Mouse (Mus musculus): ENCODE data around the gene Hmgcll1. TPM values are rescaled to one million over a fixed set of nuclear protein-coding genes. Genes with fewer than 3 reads are reported as not detected.
A peak's percentile ranks its signal among the peaks of the same experiment; 100 is the strongest.
"Not testable (repeated sequence)": the region's sequence is repeated elsewhere in the genome, so short reads cannot be mapped to it uniquely, and the experiment has no call there.

Hmgcll1 gene
- total RNA-seq, 2 experiments from 2014 or later: not detected

DNA sequence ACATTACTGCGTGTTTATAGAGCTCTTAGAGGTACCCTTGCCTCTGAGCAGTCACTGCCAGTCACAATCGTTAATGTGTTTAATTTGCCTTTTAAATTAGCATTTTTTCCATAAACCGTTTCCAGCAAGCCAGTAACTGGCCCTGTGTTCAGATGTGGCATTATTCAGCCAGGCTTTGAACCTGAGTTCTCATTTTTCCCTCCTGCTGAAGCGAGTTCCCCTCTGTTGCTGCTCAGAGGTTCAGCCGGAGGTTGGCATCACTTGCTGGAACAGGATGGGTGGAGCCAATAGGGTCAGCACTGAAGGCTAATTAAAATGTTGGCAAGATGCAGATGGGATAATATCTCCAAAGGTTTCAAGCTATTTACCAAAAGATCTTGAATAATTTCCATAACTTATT lies 28.7 kb downstream of the Hmgcll1 start:
- no peak for DNase-seq
- intact Hi-C loops (cut with DNase I): no loop called here

DNA sequence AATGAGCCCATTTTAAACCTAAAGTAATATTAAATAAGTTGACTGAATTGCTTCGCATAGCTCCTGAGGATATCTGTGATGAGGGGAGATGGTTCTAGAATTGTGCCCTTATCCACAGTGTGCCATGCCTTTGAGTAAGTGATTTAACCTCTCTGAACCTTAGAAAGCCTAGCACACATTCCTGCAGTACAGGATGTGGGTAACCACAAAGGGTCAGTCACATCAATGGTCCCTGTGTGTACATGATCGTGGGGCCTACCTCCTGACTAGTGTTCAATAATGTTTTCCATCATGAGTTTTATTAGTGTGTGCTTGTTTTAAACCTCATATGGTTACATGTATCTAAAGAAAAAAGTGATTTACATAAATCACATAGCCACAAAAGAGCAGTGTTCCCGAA lies 46.3 kb downstream of the Hmgcll1 start:
- no peak for DNase-seq
- intact Hi-C loops (cut with DNase I): no loop called here

DNA sequence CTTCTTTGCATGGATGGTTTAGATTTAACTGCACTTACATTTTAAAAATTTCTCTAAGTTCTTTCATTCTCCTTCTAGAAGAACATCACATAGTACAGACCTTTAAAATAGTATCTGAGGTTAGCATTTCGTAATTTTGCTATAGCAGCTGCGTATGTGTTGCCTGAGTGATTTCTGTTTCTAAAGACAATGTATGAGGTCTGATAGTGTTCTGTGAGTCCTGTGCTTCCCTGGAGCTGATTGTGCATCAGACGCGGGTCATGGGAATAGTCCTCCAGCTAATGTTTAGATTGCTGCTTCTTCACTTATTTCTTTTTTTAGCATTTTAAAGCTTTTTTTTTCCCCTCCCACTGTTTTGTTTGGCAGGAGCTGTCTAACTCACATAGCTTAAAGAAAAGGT lies 46.8 kb downstream of the Hmgcll1 start:
- intact Hi-C loops (cut with DNase I): no loop called here
- DNase-seq: no peak

- intact Hi-C loops (cut with DNase I): no loop called here
- DNase-seq: no peak
These were observed 49.5 kb downstream of the Hmgcll1 start for GRCm38 (mm10) chr9:76064164-76064563.

DNA sequence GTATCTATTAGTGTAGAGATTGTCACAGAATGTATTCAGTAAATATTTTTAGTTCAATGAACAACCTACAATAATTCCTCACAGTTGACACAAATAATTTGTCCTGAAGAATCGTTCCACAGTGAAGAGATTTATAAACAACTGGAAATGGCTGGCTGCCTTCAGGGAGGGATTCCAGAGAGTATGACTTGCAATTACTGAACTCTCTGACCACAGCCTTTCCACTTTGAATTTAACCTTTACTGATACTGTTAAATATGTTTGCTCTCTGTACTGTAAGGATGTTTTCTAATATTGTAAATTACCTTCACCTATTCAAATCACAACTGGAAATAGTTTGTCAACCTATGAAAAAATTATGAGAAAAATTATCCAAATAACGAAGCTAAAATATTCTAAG lies 76.9 kb downstream of the Hmgcll1 start:
- intact Hi-C loops (cut with DNase I): no loop called here
- peak; percentile 17 to 31 for DNase-seq

DNA sequence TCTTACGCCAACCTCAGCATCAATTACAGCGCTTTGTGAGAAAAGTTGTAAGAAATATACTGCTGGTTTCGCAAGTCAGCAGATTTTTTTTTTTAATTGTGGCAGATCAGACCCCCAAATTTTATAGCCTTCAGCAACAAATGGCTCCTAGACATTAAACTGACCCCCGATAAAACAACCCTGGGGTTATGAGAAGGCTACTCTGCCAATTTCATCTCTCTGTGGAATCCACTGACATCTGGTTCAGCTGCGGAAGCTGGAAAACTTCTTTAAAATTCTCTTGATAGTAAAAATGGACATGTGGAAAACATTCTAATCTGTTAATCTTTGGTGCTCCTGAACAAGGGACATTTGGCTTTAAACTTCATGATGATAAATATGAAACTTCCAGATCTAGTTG lies 82.6 kb downstream of the Hmgcll1 start:
- intact Hi-C loops (cut with DNase I): no loop called here

GRCm38 (mm10) chr9:76099981-76100380 lies 85.3 kb downstream of the Hmgcll1 start:
- intact Hi-C loops (cut with DNase I): no loop called here
- DNase-seq: no peak

More for the DNA sequence above, 82.6 kb downstream of the Hmgcll1 start:
- DNase-seq: no peak

GRCm38 (mm10) chr9:76104416-76104815 lies 89.8 kb downstream of the Hmgcll1 start:
- DNase-seq; intact Hi-C loops (cut with DNase I): not testable (repeated sequence)

DNA sequence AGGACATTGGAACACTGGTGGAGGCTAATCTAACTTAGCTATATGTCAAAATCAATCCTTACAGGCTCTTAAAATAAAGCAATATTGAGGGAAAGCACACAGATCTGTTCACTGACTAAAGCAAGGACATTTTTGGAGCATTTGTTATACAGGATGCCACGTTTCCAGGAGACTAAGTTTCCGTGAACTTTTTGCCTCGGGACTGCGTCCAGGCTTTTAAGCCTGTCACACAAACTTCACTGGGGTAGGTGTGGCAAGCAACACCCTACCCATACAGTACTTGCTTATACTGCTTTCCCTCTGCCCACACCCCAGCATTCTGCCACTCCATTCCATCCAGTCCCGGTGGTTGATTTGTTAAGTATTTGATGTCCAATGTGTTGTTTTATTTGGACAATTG lies 90.2 kb downstream of the Hmgcll1 start:
- intact Hi-C loops (cut with DNase I): no loop called here
- no peak for DNase-seq

GRCm38 (mm10) chr9:76122888-76123287 lies 108.2 kb downstream of the Hmgcll1 start:
- peak; percentile 57 to 66 for DNase-seq
- intact Hi-C loops (cut with DNase I): loop anchor here (1.0 to 5.0 kb wide), 4 partner anchors 56 to 361 kb away; no protein-coding TSS in a partner anchor

- DNase-seq: no peak
- intact Hi-C loops (cut with DNase I): loop anchor here (5.0 kb wide), 2 partner anchors 57 to 113 kb away; no protein-coding TSS in a partner anchor
These were observed 109.6 kb downstream of the Hmgcll1 start for GRCm38 (mm10) chr9:76124249-76124648.

- DNase-seq: no peak
- intact Hi-C loops (cut with DNase I): no loop called here
These were observed 114.7 kb downstream of the Hmgcll1 start for GRCm38 (mm10) chr9:76129353-76129752.

DNA sequence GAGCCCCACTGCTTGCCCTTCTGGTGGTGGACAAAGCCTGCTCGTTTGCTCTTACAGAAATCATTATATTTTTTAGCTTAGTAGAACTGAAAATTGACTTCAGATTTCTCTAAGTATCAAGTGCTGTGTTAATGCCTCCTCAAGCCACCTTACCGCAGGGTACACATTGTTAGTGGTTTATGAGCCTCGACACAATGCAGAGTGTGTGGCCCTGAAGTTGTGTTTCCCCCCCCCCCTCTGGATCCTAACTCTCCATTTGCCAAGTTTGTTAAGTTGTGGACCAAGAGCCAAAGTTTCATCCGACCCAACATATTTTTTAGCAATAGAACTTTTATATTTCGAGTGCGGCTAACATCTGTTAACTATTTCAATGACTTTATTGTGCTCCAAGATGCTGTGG lies 119.4 kb downstream of the Hmgcll1 start:
- intact Hi-C loops (cut with DNase I): no loop called here
- DNase-seq: no peak

- no peak for DNase-seq
- intact Hi-C loops (cut with DNase I): no loop called here
These were observed 123.9 kb downstream of the Hmgcll1 start for GRCm38 (mm10) chr9:76138378-76139109.

DNA sequence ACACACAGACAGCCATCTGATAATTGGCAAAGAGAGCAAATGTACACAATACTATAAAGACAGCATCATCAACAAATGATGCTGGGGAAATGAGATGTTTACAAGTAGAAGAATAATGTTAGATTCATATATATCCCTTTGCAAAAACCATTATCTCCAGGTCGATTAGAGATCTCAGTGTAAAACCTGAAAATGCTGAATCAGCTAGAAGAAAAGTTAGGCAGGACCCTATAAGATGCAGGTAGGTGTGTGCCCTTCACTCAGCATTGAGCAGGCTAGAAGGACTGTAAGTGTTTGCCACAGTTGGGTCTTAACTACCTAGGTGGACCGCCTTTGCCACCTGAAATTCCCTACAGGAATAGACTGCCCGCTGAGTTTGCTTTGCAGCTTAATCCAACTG lies 130.9 kb downstream of the Hmgcll1 start:
- intact Hi-C loops (cut with DNase I): no loop called here
- no peak for DNase-seq

GRCm38 (mm10) chr9:76162446-76162845 lies 147.8 kb downstream of the Hmgcll1 start:
- DNase-seq: no peak
- intact Hi-C loops (cut with DNase I): no loop called here

DNA sequence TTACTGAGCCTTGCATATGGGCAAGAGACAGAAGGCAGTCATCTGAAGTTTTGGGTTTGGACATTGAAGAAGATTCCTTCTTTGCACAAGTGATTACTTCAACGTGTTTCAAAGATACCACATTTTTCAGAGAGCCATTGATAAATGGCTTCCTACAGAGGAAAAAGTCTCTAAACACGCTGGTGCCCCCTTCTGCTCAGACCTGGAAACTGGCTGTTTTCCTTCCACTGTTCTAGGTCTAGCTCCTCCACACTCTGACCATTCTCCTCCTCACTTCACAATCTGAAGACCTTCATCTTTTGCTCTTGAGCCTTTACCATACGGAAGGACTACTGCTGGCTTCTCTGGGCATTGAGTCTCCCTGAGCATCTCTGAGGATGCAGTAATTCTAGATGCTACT lies 153.7 kb downstream of the Hmgcll1 start:
- peak in 1 of 2 experiments; percentile 8 for DNase-seq
- intact Hi-C loops (cut with DNase I): loop anchor here (5.0 kb wide), 1 partner anchor 406 kb away; no protein-coding TSS in a partner anchor

DNA sequence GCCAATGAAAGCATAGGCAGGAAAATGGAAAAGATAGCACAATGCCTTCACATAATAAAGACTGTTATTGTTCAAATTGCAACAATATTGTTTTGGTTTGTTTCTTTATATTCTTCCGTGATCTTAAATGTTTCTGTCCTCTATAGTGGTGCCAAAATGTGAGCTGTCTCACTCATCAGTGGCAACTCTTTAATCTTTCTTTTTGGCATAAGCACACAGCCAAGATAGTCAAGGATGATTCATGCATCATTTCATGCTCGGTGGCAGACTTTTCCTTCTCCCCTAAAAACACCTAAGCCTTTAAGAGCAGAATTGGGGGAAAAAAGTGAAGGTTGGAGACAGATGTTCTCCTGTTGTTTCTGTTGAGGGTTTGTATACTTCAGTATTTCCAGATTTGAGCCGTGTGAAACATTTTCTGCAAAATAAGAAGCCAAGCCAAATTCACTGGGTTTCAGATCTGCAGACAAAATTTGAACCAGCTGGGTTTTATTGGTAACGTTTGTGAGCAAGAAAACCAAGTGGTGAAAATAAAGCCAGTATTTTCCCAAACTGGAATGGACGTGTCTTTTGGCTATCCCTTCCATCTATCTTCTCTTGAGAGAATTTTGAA lies 158.1 kb downstream of the Hmgcll1 start:
- DNase-seq: no peak

GRCm38 (mm10) chr9:76179221-76179620 lies 164.6 kb downstream of the Hmgcll1 start:
- intact Hi-C loops (cut with DNase I): no loop called here
- DNase-seq: no peak

More for the DNA sequence above, 158.1 kb downstream of the Hmgcll1 start:
- intact Hi-C loops (cut with DNase I): no loop called here
